Mouse (Mus musculus): ENCODE results near the gene Cdca4.

The Cdca4 gene

DNA sequence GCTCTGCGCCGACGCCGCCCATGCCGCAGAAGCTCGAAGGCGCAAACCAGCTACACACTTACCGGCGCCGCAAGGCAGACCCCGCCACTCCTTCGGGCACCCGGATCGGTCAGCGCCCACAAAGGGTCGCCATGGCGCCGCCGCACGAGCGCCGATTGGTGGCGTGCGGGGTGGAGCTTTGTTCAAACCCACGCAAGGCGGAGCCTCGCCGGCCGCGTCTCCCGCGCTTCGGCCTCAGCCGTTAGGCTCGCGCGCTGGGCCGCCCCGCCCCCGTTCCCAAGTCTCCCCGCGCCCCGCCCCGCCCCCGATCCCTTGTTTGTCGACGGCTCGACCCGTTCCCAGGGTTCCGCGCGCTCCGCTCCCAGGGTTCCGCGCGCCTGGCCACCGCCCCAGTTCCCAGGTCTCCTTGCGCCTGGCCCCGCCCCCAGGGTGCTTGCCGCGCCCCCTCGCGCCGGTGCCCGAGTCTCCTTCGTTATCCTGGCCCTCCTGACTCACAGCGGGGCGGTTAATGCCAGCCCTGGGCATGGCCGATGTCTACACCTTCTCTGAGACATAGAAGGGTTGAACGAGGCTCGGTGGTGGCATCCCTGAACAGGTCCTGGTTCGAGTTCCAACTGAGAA lies at the start of gene Cdca4:
TSS of gene Cdca4 (minus strand) at position 180 of the 621 bp plus-strand sequence.
- DNase-seq: peak; percentile 98 to 99

DNA sequence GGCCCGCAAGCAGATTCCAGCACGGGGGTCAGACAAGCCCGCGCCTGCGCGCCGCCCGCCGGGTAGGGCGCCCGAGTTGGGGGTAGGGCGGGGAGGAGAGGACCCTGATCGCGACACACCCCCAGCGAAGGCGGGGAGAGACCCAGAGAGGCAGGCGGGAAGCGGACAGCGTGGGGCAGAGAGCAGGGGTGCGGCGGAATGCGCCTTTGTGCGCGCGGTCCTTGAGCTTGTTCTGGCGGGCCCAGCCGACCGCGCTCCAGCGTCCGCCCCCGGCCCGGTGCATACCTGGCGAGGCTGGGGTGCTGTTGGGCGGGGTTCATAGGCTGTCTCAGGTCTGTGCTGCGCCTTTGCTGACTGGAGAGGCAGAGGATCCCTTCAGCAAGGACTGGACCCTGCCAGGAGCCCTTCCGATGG lies 48.4 kb upstream of the Cdca4 start:
- no peak for DNase-seq

DNA sequence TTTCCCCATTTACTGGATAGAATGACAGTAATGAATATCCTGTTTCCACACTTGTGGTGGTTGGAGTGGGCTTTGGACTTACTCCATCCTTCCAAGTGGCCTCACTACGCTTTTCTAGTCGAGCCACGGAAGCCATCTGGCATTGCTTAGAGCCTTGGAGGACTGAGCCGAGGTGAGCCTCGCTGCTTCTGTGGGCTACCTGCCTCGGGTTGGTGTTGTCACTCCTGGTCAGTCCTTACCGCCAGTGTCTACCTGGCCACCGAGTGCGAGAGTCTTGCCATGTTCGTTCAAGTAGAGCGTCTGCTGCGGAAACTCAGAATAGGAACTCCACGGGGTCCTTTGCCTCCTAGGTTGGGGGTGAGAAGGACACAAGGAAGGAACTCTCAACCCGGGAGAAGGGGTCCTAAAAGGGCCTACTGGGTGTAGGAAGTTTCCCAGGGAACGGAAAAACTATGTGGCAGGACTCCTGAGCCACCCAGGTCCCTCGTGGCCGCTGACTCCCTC lies 47.9 kb upstream of the Cdca4 start:
- DNase-seq: no peak

DNA sequence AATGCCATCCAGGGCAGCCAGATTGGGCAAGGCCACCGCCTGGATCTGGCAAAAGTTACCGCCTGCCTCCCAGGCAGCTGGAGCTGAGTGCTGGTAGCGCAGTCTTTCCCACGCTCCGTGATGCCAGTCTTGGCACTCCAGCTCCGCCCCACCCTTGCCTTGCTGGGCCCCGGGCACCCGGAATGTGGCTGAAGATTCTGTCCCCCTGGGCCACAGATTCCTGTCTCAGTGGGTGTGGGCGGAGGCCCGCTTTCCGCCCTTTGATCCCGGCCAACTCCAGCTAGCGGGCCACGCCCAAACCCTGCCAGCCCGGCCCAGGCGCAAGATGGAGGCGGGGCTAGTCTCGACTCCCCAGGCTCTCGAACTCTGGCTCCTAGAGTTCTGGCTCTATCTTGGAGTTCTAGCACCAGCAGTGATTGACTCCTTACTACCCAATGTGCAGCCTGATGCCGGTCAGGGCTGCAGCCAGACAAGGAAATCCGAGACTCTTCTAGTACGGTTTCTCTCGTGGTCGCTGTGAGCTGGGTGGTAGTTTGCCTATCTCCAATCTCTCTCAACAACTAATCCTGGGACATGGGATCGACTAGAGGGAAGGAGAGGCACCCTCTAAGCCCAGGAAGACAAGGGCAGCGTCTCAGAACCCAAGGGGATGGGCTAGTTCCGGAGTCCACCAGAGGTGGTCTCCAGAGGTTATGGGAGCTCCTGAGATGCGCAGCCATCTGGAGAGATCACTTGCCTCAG lies 47.3 kb upstream of the Cdca4 start:
- no peak for DNase-seq

DNA sequence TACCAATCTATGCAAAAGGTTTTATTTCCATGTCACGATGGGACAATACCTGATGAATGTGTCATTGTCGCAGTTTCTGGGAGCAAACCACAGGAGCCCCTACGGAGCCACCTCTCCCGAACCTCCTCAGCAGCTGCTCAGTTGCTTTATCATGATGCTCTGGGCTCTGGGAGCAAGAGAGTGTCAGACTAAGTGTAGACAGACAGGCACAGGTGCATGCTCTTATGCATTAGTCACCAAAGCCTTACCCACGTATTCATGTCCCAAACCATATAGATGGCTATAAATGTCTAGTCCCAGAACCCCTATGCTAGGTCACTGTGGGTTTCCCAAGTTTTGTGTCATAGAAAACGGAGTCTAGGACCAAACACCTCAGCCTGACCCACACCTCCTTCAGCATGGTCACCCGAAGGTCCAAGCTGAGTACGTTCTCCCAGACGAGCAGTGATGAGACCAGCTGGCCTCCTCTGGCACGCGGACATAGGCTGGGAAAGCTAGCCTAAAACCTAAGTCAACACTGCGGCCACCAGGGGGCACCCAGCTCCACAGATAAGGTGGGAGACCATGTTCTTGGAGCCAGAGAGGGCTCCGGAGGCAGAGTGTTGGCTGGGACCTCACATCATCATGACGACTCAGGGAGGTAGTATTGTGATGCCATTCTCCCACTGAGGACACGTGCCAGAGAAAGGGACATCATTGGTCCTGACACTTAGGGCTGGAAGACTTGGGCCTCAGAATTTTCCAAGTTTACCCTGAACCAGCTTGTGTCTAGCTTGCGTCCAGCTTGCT lies 46.2 kb upstream of the Cdca4 start:
- DNase-seq: peak; percentile 91 to 94

DNA sequence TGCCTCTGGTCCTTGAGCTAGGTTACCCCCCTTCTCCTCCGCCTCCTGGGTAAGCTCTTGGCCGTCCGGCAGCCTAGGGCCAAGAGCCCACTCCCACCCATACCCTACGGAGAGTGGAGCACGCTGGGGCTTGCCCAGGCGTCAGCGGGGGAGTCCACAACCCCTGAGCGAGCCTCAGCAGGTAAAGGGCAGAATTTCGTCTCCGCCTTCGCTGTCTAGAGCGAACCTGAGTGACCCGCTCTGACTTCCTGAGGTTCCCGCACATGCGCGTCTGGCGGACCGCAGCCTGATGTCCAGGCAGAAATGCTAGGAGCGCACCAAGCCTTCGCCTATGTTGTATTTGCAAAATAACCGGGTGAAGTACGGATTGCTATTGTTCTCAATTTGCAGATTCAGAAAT lies 45.0 kb upstream of the Cdca4 start:
- DNase-seq: no peak

DNA sequence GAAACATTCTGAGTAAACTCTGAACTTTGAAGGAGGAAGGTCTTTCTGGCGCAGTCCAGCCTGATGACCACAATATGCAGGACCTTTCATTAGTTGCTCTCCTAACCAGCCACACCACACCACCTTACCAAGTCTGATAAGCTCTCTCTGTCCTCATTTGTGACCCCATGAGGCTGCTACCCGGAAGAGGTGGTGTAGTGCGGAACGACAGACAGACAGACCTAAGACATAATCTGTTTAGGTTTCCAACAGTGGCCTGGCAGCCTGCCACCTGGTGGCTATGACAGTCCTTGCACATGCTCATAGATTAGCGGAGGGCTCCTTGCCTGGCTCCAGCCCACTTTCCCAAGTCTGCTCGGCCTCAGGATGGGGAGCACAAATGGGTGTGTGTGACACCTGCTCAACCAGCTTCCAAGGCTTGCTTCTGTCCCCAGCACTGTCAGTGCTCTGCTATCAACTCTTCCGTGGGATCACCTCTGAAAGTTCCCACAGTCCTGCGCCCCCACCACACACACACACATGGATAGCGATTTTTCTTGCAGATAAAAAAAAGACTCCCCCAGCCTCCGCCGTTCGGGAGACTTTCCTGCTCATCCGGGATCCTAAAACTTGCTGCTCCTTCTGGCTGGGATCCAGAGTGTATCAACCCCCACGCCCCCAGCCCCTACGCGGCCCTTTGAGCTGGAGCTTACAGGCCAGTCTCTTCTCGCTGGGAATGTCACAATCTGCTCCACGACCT lies 44.4 kb upstream of the Cdca4 start:
- peak; percentile 84 to 85 for DNase-seq

DNA sequence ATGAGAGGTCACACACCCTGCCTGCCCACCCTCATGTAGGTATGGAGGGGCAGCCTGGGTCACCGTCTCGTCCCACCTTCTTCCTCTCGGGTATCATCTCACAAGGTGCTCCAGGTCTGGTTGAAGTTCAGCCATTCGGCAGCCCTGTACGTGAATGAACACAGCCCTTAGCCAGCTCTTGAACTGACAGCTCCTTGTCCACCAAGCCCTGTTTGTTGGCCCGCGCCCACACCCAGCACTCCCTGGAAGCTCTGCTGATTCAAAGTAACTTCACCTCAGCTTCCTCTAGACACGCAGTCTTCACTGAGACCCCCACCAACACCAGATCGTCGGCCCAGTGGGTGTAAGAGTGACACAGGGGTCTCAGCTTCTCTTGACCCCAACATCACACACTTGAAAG lies 43.8 kb upstream of the Cdca4 start:
- DNase-seq: no peak

DNA sequence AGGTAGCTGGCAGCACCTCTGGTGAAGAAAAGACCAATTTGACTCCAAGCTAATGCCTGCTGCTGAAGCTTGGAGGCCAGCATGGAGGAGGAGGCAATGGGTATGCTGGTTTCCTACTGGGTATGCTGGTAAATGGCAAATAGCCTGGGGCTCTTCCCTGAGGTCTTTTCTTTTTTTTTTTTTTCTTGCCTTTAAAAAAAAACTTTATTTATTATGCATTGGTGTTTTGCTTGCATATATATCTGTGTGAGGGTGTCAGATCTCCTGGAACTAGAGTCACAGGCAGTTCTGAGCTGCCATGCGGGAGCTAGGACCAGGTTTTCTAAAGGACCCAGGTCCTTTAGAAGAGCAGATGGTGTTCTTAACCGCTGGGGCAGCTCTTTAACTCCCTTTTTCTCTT lies 42.0 kb upstream of the Cdca4 start:
- DNase-seq: no peak

DNA sequence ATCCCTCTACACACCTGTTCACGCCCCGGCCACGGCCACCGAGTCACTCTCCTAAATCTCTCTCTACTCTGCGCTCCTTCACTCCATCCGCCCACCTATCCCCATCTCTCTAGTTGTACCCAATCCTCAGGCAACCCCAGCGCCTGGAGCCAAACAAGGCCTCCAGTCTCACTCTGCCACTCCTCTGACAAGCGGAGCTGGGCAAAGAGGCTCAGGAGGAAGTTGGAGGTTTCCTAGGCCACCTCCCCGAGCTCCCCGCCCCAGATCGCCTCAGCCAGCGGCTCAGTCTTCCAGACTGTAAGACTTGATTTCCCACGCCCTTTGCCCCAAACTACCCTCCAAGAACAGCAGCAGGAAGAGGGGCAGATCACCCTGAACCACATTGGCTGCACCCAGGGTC lies 41.6 kb upstream of the Cdca4 start:
- DNase-seq: no peak

DNA sequence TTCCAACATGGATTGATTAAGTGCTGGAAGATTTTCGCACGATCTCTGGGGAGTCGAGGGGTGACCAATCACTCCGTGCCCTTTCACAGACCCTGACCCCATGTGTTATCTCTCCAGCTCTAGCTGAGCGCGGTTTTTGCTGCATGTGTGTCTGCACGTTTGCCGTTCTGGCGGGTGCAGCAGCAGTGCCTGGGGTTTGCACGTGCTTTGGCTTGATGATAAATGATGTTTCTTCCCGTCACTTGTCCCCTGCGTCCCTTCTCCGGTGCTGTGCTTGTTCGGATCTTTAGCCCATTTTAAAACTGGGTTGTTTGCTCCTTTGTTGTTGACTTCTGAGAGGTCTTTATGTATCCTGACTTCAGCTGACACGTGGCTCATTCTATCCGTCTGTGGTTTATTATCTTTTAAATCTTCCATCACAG lies 40.6 kb upstream of the Cdca4 start:
- DNase-seq: no peak

DNA sequence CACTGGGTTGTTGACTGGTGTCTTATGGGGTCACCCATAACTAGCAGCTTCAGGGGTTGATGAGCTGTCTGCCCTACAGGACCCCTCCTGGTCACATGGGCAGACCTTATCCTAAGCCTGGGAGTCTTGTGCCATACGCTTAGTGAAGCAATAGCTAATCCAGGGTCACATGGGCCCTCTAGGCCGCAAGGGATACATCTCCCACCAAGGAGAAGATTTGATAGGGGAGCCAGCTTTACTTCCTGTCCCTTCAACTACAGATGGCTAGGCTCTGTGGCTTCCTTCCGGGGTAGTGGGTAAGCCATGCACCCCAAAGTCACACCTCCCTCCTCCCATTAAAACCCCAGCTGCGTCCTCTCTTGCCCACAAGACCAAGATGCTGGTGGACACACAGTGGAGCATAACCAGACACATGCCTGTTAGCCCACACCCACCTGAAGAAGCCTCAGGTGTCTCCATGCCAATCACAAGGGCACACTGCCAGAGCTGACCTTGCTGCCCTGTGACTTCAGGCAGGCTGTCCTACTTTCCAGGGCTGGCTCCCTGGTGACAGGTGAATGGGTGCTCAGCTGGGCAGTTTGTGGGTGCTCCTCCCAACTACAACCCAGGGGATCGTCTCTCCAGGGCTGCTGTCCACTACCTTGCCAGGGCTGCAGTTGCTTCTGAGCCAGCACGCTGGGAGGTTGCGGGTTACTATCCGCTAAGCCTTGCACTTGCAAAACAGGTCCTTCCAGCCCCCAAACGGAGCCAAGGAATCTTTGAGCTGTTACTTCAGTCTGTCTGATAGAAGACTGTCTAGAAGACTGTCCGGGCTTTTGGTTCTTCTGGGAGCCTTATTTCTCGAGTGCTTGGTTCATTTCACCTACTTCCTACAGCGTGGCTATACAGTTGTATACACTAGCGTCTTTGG lies 39.2 kb upstream of the Cdca4 start, which contains the start of gene Gpr132:
TSS of gene Gpr132 (minus strand) at position 51 of the 910 bp plus-strand sequence.
- peak in 1 of 2 experiments; percentile 47 for DNase-seq

DNA sequence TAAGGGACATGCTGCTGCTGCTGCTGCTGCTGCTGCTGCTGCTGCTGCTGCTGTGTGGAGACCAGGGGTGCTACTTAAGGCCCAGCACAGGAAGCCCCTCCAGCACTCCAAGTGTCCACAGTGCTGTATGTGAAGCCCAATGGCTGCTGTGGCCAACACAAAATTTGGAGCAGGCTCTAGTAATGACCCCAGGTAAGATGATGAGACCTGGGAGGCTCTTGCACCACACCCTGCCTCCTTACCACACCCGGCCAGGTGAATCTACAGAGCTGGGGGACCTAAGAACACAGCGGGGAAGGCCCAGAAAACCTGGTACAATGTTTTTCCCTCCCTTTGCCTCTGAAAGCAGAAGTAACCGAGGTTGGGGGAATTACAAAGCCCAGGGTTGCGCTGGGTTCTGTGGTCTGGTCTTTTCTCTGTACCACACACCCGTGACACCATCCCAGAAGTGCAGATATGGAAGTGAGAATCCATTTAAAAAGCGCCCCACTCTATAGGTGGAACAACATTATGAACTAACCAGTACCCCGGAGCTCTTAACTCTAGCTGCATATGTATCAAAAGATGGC lies 38.0 kb upstream of the Cdca4 start:
- DNase-seq: peak; percentile 69 to 76

DNA sequence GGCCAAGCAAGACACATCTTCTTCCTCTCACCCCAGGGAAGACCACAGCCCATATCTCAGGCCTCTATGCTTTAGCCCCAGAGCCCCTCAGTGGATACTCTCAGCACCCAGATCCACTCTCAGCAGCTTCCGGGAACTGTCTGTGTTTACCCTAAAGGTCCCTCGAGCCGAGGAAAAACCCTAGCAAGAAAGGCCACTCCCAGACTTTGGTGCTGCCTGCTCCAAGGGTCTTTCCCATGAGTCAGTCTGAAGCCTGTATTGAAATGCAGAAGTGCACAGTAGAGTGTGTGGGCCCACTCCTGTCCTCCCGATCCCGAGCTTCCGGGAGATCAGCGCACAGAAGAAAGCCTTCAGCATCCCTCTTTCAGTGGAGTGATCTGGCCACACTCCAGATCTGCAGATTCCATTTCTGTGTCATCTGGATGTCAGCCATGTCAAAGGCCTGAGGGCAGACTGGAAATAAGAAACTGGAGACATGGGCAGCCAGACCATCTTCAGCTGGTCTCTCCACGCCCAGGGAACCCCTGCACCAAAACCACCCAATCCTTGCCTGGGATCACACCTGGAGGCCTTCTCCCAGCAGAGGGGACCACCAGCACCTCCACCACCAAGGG lies 37.4 kb upstream of the Cdca4 start:
- no peak for DNase-seq

DNA sequence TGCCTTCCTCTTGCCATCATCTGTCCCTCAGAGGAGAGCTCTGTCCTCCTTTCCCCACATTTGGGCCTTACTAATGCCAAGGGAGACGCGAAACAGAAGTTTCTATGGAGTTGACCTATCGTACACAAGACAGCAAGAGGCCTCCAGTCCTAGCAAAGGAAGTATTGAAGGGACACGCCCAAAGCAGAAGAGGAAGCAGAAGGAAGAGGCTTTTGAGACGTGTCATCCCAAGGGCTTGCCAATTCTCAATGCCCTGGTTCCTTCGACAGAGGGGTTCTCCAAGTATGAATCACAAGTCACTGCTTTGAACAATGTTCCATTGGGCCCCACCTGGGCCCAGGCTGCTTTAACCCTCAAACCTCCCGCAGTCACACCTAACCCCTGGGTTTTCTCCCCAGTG lies 35.6 kb upstream of the Cdca4 start:
- no peak for DNase-seq

DNA sequence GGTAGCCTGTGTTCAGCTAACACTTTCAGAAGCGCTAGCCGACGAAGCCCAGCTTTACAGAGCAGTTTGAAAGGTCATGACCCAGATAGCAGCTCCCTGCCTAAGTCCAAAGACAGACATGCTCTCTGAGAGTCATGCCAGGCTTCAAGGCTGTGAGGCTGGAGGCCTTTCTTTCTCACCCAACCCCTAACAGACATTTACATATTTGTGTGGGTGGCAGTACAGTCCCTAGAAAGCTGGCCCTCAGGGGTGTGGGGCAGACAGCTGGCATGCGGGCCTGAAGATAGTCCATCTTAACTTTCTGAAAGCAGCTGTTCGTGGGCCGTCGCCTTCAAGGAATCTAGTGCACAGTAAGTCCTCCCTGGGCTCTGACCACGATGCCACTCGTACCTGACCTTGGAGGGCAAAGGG lies 32.7 kb upstream of the Cdca4 start:
- peak; percentile 49 to 54 for DNase-seq

DNA sequence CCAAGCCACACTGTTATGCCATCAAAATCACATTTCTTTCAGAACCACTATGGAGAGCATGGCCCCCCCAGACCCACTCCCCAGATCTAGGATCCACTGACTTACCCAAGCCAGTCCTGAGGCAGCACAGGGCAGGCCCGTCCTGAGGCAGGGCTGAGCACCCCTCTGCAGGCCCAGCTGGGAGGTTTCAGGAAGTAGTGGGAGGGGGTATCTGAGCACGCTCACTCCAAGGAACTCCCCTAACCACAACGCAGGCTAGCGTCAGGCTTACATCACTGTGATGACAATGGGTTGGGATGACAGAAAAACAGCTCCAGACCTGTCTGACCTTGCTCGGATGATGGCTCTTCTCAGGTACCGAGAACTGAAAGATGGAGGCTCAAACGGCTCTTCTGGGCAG lies 31.5 kb upstream of the Cdca4 start:
- DNase-seq: peak; percentile 72 to 79

DNA sequence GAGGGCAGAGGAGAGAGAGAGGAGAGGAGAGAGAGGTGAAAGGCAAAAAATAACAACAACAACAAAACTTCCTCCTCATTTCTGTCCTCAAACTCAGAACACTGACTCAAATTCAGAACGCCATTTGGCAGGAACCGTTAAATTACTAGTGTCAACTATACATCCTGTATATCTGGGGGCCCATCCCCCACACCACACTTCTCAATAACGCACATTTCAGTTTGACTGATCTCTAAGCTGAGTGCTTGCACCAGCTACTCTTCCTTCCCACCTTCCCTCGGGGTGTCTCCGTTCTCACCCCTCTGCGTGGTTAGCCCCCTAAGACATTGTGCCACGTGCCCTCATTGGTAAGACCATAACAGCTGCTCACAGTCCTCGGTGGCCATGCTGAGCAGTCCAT lies 30.7 kb upstream of the Cdca4 start:
- DNase-seq: peak; percentile 80 to 81

DNA sequence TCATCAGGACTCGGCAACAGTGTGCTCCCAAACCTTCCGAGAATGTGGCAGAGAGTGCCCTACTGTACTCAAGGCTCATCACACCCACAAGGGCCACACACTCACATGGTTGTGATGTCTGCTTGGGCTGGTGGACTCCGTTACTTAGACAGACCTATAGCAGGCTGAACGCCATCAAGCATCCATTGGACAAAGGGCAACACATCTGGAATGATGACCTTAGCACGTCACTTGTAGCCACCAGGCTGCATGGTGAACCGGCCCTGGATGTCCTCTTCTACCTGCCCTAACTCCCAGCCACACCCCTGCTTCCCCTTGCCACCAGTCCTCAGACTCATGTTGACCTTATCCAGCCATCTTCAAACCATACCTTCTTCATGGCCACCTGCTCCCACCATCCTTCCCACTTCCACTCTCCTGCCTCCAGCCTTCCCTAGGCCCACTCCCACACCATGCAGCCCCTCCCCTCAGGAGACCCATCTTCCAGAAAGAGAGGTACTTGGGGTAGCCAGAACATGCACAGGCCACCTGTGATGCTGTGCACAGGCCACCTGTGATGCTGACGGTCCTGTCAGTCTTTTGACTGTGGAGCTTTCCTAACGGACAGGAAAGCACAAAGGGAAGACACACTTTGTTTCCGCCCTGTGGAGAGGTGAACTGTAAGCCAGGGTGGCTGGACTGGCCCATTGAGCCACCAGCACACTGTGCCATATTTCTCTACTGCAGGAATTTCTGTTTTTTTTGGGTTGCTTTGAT lies 29.5 kb upstream of the Cdca4 start:
- DNase-seq: no peak

Measured in B cell, adult 2 months (primary cell).